Mouse (Mus musculus): Measurements from ENCODE around the gene Sema4d. TPM values are rescaled to one million over a fixed set of nuclear protein-coding genes. Genes with fewer than 3 reads are reported as not detected.
A peak's percentile ranks its signal among the peaks of the same experiment; 100 is the strongest.

Gene Sema4d
- polyA plus RNA-seq, 1 experiment from 2014 or later: 3.9 TPM

DNA sequence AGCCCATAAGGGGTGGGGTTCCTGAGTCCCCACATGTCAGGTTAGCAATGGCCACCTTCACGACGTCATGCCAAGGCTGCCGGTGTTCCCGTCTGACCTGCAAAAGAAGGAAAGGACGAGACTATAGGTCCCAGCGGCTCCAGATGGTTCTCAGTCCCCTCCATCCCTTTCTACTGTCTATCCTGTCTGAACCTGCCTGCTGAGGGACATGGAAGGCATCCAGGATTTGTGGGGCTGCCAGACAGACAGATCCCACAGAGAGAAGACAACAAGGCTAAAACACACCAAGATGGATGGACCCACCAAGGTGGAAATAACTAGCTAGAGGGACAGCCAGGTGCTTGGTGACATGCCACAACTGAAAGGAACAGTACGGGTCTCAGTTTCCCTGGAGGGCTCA lies 68.1 kb downstream of the Sema4d start:
- no peak overlapping the region for H3K4me3 ChIP-seq (ENCODE audit: low read depth, low read length)
- WGBS (ENCODE audit: insufficient replicate concordance): 83% methylated on average over 7 of the region's 7 CpGs
- no peak for DNase-seq

GRCm38 (mm10) chr13:51724566-51724965 lies 69.0 kb downstream of the Sema4d start:
- ATAC-seq (no peak), DNase-seq (no peak)
- H3K9me3 ChIP-seq (ENCODE audit: low read length): no peaks in the 10 kb centered on the region
- no peak overlapping the region for H3K27ac ChIP-seq (ENCODE audit: low read depth)
- H3K4me3 ChIP-seq (ENCODE audit: low read depth, low read length): no peak overlapping the region
- no peak for TF ChIP-seq CTCF (IDR thresholded peaks at IDR 0.05; ENCODE audit: low read depth)
- TF ChIP-seq EP300 (IDR thresholded peaks at IDR 0.05; ENCODE audit: low read depth): no peak
- H3K9ac ChIP-seq (replicated peaks): no peak overlapping the region
- H3K4me2 ChIP-seq (ENCODE audit: low read depth, low read length): no peak overlapping the region
- peaks cover 6% of the 10 kb centered on the region; the same call in 1 of the 2 replicates for H3K4me1 ChIP-seq (ENCODE audit: insufficient read depth)
- WGBS (ENCODE audit: insufficient replicate concordance): 74% methylated on average over 6 of the region's 6 CpGs
- H3K27me3 ChIP-seq (ENCODE audit: insufficient read depth, low read length): no peaks in the 10 kb centered on the region
- no peaks in the 10 kb centered on the region for H3K36me3 ChIP-seq (replicated peaks; ENCODE audit: insufficient read depth, low read length)

More for the DNA sequence above, 68.1 kb downstream of the Sema4d start:
- Histone ChIP-seq H3K4me2 (ENCODE audit: low read depth, low read length) (no peak overlapping the region), H3K27me3 (ENCODE audit: insufficient read depth, low read length) (no peaks in the 10 kb centered on the region), H3K36me3 (replicated peaks; ENCODE audit: insufficient read depth, low read length) (no peaks in the 10 kb centered on the region), H3K9me3 (ENCODE audit: low read length) (no peaks in the 10 kb centered on the region), H3K4me1 (ENCODE audit: insufficient read depth) (peaks cover 13% of the 10 kb centered on the region), H3K27ac (ENCODE audit: low read depth) (no peak overlapping the region), H3K9ac (replicated peaks) (no peak overlapping the region)
- TF ChIP-seq CTCF (IDR thresholded peaks at IDR 0.05; ENCODE audit: low read depth): no peak
- no peak for TF ChIP-seq EP300 (IDR thresholded peaks at IDR 0.05; ENCODE audit: low read depth)
- ATAC-seq: no peak

GRCm38 (mm10) chr13:51723114-51723513 lies 70.4 kb downstream of the Sema4d start:
- no peak overlapping the region for H3K4me3 ChIP-seq (ENCODE audit: low read depth, low read length)
- H3K27me3 ChIP-seq (ENCODE audit: insufficient read depth, low read length): no peaks in the 10 kb centered on the region
- DNase-seq (no peak), ATAC-seq (no peak)
- H3K9me3 ChIP-seq (ENCODE audit: low read length): no peaks in the 10 kb centered on the region
- peaks cover 6% of the 10 kb centered on the region; the same call in 1 of the 2 replicates for H3K4me1 ChIP-seq (ENCODE audit: insufficient read depth)
- no peak overlapping the region for H3K27ac ChIP-seq (ENCODE audit: low read depth)
- H3K4me2 ChIP-seq (ENCODE audit: low read depth, low read length): no peak overlapping the region
- H3K9ac ChIP-seq (replicated peaks): no peak overlapping the region
- TF ChIP-seq EP300 (IDR thresholded peaks at IDR 0.05; ENCODE audit: low read depth): no peak
- no peak for TF ChIP-seq CTCF (IDR thresholded peaks at IDR 0.05; ENCODE audit: low read depth)
- no peaks in the 10 kb centered on the region for H3K36me3 ChIP-seq (replicated peaks; ENCODE audit: insufficient read depth, low read length)
- 70% methylated on average over 5 of the region's 5 CpGs for WGBS (ENCODE audit: insufficient replicate concordance)

DNA sequence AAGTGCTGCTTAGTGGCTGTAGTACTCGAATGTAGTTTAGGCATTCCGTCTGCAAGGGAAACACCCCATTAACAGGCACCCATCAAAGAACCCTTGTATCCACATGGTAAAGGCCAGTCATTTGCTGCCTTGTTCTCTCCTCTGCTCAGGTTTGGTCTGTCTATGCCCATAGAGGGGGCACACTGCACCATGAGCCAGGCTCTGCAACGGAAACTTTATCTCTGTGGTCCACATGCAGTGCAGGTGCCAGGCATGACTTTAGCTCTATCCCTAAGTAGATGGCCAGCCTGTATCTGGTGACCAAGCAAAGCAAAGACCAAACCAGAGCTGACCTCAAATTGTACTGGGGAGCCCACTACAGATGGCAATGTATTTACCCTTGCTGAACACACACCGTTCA lies 73.0 kb downstream of the Sema4d start:
- H3K9ac ChIP-seq (replicated peaks): no peak overlapping the region
- H3K36me3 ChIP-seq (replicated peaks; ENCODE audit: insufficient read depth, low read length): no peaks in the 10 kb centered on the region
- no peaks in the 10 kb centered on the region for H3K27me3 ChIP-seq (ENCODE audit: insufficient read depth, low read length)
- H3K4me3 ChIP-seq (ENCODE audit: low read depth, low read length): no peak overlapping the region
- no peak overlapping the region for H3K27ac ChIP-seq (ENCODE audit: low read depth)
- H3K4me2 ChIP-seq (ENCODE audit: low read depth, low read length): no peak overlapping the region
- TF ChIP-seq CTCF (IDR thresholded peaks at IDR 0.05; ENCODE audit: low read depth): no peak
- ATAC-seq (no peak), DNase-seq (no peak)
- no peaks in the 10 kb centered on the region for H3K9me3 ChIP-seq (ENCODE audit: low read length)
- 70% methylated on average over 4 of the region's 4 CpGs for WGBS (ENCODE audit: insufficient replicate concordance)
- no peaks in the 10 kb centered on the region for H3K4me1 ChIP-seq (ENCODE audit: insufficient read depth)

- no peak for DNase-seq
- Histone ChIP-seq H3K27me3 (ENCODE audit: insufficient read depth, low read length) (no peaks in the 10 kb centered on the region), H3K9me3 (ENCODE audit: low read length) (no peaks in the 10 kb centered on the region), H3K4me3 (ENCODE audit: low read depth, low read length) (no peak overlapping the region), H3K4me2 (ENCODE audit: low read depth, low read length) (no peak overlapping the region), H3K9ac (replicated peaks) (no peak overlapping the region), H3K36me3 (replicated peaks; ENCODE audit: insufficient read depth, low read length) (no peaks in the 10 kb centered on the region; the same call in 1 of the 2 replicates), H3K27ac (ENCODE audit: low read depth) (no peak overlapping the region), H3K4me1 (ENCODE audit: insufficient read depth) (no peaks in the 10 kb centered on the region)
- 75% methylated on average over 3 of the region's 3 CpGs for WGBS (ENCODE audit: insufficient replicate concordance)
- no peak for ATAC-seq
- TF ChIP-seq CTCF (IDR thresholded peaks at IDR 0.05; ENCODE audit: low read depth) (no peak), EP300 (IDR thresholded peaks at IDR 0.05; ENCODE audit: low read depth) (no peak)
Measured at GRCm38 (mm10) chr13:51719256-51719655, 74.3 kb downstream of the Sema4d start.

GRCm38 (mm10) chr13:51716350-51717263 lies 76.9 kb downstream of the Sema4d start:
- Histone ChIP-seq H3K9me3 (ENCODE audit: low read length) (no peaks in the 10 kb centered on the region), H3K27ac (ENCODE audit: low read depth) (no peak overlapping the region), H3K4me3 (ENCODE audit: low read depth, low read length) (no peak overlapping the region), H3K4me1 (ENCODE audit: insufficient read depth) (no peaks in the 10 kb centered on the region), H3K4me2 (ENCODE audit: low read depth, low read length) (no peak overlapping the region), H3K36me3 (replicated peaks; ENCODE audit: insufficient read depth, low read length) (peaks cover 7% of the 10 kb centered on the region; the same call in 1 of the 2 replicates), H3K9ac (replicated peaks) (no peak overlapping the region), H3K27me3 (ENCODE audit: insufficient read depth, low read length) (no peaks in the 10 kb centered on the region)
- no peak for TF ChIP-seq EP300 (IDR thresholded peaks at IDR 0.05; ENCODE audit: low read depth)
- no peak for TF ChIP-seq CTCF (IDR thresholded peaks at IDR 0.05; ENCODE audit: low read depth)
- WGBS (ENCODE audit: insufficient replicate concordance): 59% methylated on average over 8 of the region's 8 CpGs
- ATAC-seq (peak; percentile 40), DNase-seq (no peak)

Measured in liver, postnatal 0 days (tissue).